Mouse (Mus musculus): Measurements from ENCODE around the gene Fat3.

DNA sequence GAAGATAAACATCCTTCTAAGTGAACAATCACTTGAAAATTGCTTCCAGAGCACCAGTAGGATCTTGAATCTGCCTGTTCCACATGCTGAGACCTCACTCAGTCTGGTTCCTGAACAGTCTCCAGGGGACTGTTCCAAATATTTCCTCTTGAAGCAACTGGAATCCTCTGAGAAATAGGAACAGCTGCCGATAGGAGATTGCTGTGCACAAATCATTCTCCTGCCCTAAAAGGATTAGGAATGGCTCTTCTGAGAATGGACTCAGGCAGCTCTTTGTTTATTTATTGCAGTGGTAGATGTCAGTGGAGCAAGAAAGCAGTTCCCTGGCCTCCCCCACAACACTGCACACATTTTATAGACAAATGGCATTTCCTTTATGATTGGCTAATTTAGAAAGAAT is 10.9 kb upstream of the Fat3 start:
- no peak for TF ChIP-seq CTCF (IDR thresholded peaks at IDR 0.05; ENCODE audit: borderline replicate concordance, extremely low read depth, insufficient read depth, insufficient read length)
- no peak for TF ChIP-seq POLR2A (IDR thresholded peaks at IDR 0.05; ENCODE audit: borderline replicate concordance, extremely low read depth, insufficient read depth, insufficient read length, poor library complexity, severe bottlenecking)

All from brain, embryonic 14.5 days (tissue).